Mouse (Mus musculus): ENCODE data around the gene Colgalt1. TPM values are rescaled to one million over a fixed set of nuclear protein-coding genes. Genes with fewer than 3 reads are reported as not detected.

Gene Colgalt1
- polyA plus RNA-seq, 1 experiment from 2014 or later: 68.0 TPM

DNA sequence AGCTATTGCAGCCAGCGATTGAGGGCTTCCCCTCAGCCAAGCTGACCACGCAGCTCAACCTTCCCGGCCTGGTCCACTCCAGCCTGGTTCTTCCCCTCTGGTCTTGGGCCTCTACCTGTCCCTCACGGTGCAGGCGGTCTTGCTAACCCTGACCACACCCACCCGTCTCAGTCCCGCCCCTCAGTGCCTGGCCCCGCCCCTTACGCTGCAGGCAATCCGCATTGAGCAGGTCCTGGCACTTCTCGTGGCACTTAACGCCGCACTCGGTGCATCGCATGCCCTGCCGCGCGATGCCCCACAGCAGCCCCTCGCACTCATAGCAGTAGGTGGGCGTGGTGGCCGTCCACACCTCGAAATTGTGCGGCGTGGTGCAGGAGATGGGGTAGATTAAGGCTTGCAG is 43.8 kb downstream of the Colgalt1 start:
- Histone ChIP-seq H3K36me3 (ENCODE audit: control insufficient read depth, insufficient read depth, low read length) (no peaks in the 10 kb centered on the region), H3K9me3 (ENCODE audit: control insufficient read depth, low read length) (no peaks in the 10 kb centered on the region), H3K27ac (ENCODE audit: low read length) (no peak overlapping the region), H3K4me3 (ENCODE audit: low read length) (peak overlapping the region; percentile 26; the same call in 1 of the 2 replicates), H3K4me1 (ENCODE audit: control insufficient read depth, insufficient read depth, low read length) (peaks cover 10% of the 10 kb centered on the region), H3K27me3 (replicated peaks; ENCODE audit: control insufficient read depth, insufficient read depth, low read length) (peaks cover 32% of the 10 kb centered on the region), H3K9ac (ENCODE audit: low read depth, low read length) (no peak overlapping the region), H3K4me2 (ENCODE audit: low read depth, low read length) (peak overlapping the region; percentile 49)
- 1% methylated on average over 24 of the region's 24 CpGs for WGBS
- peak; percentile 76 for ATAC-seq

DNA sequence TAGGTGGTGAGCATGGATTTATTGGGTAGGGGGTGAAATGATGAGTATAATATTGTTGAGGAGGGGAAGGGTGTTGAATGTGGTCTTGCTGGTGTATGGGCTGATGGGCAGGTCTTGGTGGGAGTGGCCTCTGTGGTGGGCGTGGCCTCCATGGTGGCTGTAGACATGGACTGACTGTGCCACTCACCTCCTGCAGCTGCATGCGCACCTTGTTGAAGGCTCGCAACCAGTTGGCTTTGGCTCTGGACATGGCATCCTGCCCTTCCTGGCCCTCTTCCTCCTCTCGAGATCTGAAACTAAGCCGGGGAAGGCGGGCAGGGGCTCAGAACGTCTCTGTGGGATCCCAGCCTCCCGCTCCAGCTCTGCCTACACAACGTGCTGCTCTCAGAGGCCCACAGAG is 47.0 kb downstream of the Colgalt1 start:
- 34% methylated on average over 9 of the region's 9 CpGs for WGBS
- Histone ChIP-seq H3K4me1 (ENCODE audit: control insufficient read depth, insufficient read depth, low read length) (peaks cover 12% of the 10 kb centered on the region), H3K9me3 (ENCODE audit: control insufficient read depth, low read length) (no peaks in the 10 kb centered on the region), H3K4me2 (ENCODE audit: low read depth, low read length) (no peak overlapping the region), H3K9ac (ENCODE audit: low read depth, low read length) (no peak overlapping the region; the same call in 1 of the 2 replicates), H3K27me3 (replicated peaks; ENCODE audit: control insufficient read depth, insufficient read depth, low read length) (peaks cover 39% of the 10 kb centered on the region), H3K36me3 (ENCODE audit: control insufficient read depth, insufficient read depth, low read length) (no peaks in the 10 kb centered on the region), H3K4me3 (ENCODE audit: low read length) (no peak overlapping the region), H3K27ac (ENCODE audit: low read length) (no peak overlapping the region)
- no peak for ATAC-seq

DNA sequence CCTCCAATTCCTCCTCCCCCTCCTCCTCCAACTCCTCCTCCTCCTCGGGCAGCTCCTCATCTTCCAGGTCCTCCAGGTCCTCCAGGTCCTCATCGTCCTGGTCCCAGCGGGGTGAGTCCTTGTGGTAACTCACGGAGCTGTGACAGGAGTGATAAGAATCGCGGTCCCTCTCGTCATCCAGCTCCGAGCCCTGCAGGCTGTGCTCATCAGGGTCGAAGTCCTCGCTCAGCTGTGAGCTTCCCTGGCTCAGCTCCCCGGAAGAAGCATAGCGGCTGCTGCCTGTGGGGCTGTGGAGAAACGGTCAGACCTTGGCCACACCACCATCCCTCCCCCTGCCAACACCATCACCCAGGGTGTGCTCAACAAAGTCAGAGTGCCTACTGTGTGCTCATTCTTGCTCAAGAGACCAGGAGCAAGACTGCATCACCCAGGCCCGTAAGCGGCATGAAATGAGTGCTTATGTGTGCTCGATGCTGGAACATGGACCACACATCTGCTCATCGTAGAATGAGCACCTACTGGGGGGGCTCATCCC is 47.8 kb downstream of the Colgalt1 start:
- H3K27me3 ChIP-seq (replicated peaks; ENCODE audit: control insufficient read depth, insufficient read depth, low read length): peaks cover 39% of the 10 kb centered on the region
- H3K36me3 ChIP-seq (ENCODE audit: control insufficient read depth, insufficient read depth, low read length): no peaks in the 10 kb centered on the region
- 24% methylated on average over 17 of the region's 17 CpGs for WGBS
- 0 out of 2 replicates have a peak overlapping the region, but pooled peaks have one; percentile 17 for H3K4me2 ChIP-seq (ENCODE audit: low read depth, low read length)
- H3K4me1 ChIP-seq (ENCODE audit: control insufficient read depth, insufficient read depth, low read length): peaks cover 12% of the 10 kb centered on the region
- peak; percentile 43 for ATAC-seq
- H3K4me3 ChIP-seq (ENCODE audit: low read length): no peak overlapping the region
- no peak overlapping the region for H3K9ac ChIP-seq (ENCODE audit: low read depth, low read length)
- no peaks in the 10 kb centered on the region for H3K9me3 ChIP-seq (ENCODE audit: control insufficient read depth, low read length)
- H3K27ac ChIP-seq (ENCODE audit: low read length): no peak overlapping the region

DNA sequence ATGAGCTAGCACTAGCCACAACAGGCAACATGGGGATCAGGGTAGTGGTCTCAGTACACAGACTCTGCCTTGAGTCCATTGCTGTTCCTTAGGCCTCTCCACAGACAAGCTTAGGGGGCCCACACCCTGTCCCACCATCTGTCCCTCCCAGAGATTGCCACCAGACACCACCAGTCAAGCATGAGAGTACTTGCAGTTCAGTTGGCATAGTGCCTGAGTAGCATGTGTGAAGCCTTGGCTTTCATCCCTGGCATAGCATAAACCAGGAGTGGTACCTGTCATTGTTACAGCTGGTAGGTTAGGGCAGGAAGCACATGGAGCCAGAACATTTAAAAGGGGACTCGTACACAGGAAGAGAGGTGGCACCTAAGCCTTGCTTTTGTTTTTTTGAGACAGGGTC is 49.0 kb downstream of the Colgalt1 start:
- no peak overlapping the region for H3K4me3 ChIP-seq (ENCODE audit: low read length)
- H3K27ac ChIP-seq (ENCODE audit: low read length): no peak overlapping the region
- 52% methylated on average over 1 of the region's 1 CpGs for WGBS
- ATAC-seq: no peak
- H3K36me3 ChIP-seq (ENCODE audit: control insufficient read depth, insufficient read depth, low read length): no peaks in the 10 kb centered on the region
- no peak overlapping the region for H3K9ac ChIP-seq (ENCODE audit: low read depth, low read length)
- no peaks in the 10 kb centered on the region for H3K9me3 ChIP-seq (ENCODE audit: control insufficient read depth, low read length)
- peaks cover 9% of the 10 kb centered on the region for H3K4me1 ChIP-seq (ENCODE audit: control insufficient read depth, insufficient read depth, low read length)
- H3K27me3 ChIP-seq (replicated peaks; ENCODE audit: control insufficient read depth, insufficient read depth, low read length): peaks cover 32% of the 10 kb centered on the region
- no peak overlapping the region for H3K4me2 ChIP-seq (ENCODE audit: low read depth, low read length)

DNA sequence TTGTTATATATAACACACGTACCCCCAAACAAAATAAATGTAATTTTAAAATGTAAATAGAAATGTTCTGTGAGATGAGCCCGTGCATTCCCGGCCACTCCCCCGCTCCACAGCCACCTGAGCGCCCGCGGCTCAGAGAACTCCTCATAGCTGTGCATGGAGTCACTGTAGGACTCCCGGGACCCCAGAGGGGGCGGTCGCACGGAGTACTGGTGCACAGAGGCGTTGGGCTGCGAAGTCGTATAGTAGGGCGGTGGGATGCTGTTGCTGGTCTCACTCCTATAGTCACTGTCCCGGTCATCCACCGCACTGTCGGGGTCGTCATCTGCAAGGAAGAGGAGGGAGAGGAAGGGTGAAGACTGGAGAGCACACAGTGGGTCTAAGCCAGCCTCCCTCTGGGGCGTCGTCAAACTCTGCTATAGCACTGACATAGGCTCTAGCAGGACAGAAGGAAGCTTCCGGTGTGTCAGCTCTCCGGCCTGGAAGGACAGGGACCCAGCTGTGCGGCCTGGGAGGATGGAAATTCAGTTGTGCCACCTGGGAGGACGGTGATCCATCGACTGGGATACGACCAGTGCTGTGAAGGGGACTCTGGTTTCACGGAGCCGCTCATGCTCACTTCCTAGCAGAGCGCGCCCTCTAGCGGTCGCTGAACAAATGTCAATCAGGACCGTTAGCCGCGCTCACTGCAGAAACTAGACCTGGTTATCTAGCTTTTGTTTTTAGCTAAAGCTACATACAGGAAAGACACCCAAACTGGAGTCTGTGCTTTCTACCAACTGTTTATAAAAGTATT is 49.7 kb downstream of the Colgalt1 start:
- Histone ChIP-seq H3K9ac (ENCODE audit: low read depth, low read length) (no peak overlapping the region), H3K27me3 (replicated peaks; ENCODE audit: control insufficient read depth, insufficient read depth, low read length) (peaks cover 25% of the 10 kb centered on the region), H3K27ac (ENCODE audit: low read length) (no peak overlapping the region), H3K4me3 (ENCODE audit: low read length) (no peak overlapping the region), H3K36me3 (ENCODE audit: control insufficient read depth, insufficient read depth, low read length) (no peaks in the 10 kb centered on the region), H3K4me1 (ENCODE audit: control insufficient read depth, insufficient read depth, low read length) (peaks cover 12% of the 10 kb centered on the region; the same call in 1 of the 2 replicates), H3K9me3 (ENCODE audit: control insufficient read depth, low read length) (no peaks in the 10 kb centered on the region), H3K4me2 (ENCODE audit: low read depth, low read length) (no peak overlapping the region)
- ATAC-seq: peak; percentile 40
- WGBS: 8% methylated on average over 36 of the region's 36 CpGs

DNA sequence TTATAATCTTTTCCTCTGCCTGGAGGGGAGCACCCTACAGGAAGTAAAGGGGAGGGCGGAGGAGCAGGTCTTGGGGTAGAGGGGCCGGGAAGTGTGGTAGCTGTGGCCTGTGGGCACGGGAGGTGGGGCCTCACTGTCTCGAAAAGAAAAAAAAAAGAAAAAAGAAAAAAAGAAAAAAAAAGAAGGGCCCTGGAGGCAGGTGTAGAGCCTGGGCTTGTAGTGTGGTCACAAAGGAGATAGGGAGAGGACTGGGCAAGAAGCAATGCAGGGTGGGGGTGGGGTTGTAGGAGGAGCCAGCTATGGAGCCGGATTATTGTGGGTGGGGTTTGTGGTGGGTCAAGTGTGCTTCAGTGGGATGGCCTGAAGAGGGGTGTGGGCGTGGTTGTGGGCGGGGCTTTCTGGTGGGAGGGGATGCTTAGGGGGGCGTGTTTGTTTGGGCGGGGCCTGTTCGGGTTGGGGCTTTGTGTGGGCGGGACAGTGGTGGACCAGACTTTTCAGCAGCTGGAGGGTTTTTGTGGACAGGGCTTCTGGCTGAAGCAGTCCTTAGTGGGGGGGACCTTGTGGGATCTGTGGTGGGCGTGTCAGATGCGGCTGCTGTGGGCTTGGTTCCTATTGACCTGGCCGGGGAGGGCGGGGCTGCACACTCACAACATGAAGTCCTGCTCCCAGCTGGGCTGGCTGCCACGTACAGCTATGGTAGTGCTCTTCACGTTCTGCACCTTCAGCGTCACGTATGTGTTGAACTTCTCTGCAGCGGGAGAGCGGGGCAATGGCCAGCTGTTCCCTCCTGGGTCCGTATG is 54.7 kb downstream of the Colgalt1 start:
- Histone ChIP-seq H3K4me1 (ENCODE audit: control insufficient read depth, insufficient read depth, low read length) (peaks cover 29% of the 10 kb centered on the region), H3K9ac (ENCODE audit: low read depth, low read length) (peak overlapping the region; percentile 19; the same call in 1 of the 2 replicates), H3K27me3 (replicated peaks; ENCODE audit: control insufficient read depth, insufficient read depth, low read length) (peaks cover 8% of the 10 kb centered on the region), H3K27ac (ENCODE audit: low read length) (no peak overlapping the region), H3K36me3 (ENCODE audit: control insufficient read depth, insufficient read depth, low read length) (no peaks in the 10 kb centered on the region), H3K9me3 (ENCODE audit: control insufficient read depth, low read length) (no peaks in the 10 kb centered on the region), H3K4me2 (ENCODE audit: low read depth, low read length) (peak overlapping the region; percentile 57), H3K4me3 (ENCODE audit: low read length) (peak overlapping the region; percentile 30)
- ATAC-seq: peak; percentile 74
- 5% methylated on average over 21 of the region's 22 CpGs for WGBS

DNA sequence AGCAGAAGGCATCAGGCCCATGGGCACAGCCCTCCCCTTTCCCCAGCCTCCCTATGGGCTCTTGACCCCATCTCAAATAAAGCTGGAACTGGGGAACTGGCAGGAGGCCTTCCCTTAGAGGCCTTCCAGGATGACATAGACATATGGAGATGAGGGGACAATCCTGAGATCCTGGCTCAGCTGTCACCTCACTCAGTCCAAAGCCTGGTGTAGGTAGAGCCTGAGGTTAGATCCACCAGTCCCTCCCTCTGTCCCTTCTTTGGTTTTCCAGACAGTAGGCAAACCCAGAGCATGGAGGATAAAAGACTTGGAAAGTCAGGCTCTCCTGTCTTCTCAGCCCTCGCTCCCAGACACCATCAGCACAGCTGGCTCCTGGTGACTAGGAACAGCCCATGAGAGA is 56.1 kb downstream of the Colgalt1 start:
- WGBS: 50% methylated on average over 1 of the region's 1 CpGs
- no peak overlapping the region for H3K4me2 ChIP-seq (ENCODE audit: low read depth, low read length)
- no peak for ATAC-seq
- peaks cover 37% of the 10 kb centered on the region for H3K4me1 ChIP-seq (ENCODE audit: control insufficient read depth, insufficient read depth, low read length)
- peaks cover 12% of the 10 kb centered on the region; the same call in 1 of the 2 replicates for H3K27me3 ChIP-seq (replicated peaks; ENCODE audit: control insufficient read depth, insufficient read depth, low read length)
- no peak overlapping the region for H3K4me3 ChIP-seq (ENCODE audit: low read length)
- no peaks in the 10 kb centered on the region for H3K36me3 ChIP-seq (ENCODE audit: control insufficient read depth, insufficient read depth, low read length)
- no peak overlapping the region for H3K9ac ChIP-seq (ENCODE audit: low read depth, low read length)
- H3K27ac ChIP-seq (ENCODE audit: low read length): no peak overlapping the region
- H3K9me3 ChIP-seq (ENCODE audit: control insufficient read depth, low read length): no peaks in the 10 kb centered on the region

DNA sequence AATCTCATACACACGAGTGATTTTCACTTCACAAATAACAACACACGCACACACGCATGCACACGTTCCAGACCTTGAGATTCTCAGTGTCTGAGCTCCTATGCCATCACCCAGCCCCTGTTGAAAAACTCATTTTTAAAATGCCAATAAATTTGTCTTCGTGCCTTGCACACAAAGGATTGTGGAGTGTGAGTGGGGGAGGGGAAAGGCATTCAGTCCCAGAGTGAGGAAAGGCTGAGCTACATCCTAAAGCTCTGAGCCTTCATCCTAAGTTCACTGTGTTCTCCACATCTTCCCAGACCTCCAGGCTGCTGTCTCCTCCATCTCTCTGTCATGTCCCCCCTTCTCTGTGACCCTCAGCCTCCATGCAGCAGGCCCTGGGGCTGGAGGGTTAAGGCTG is 56.5 kb downstream of the Colgalt1 start:
- peaks cover 40% of the 10 kb centered on the region for H3K4me1 ChIP-seq (ENCODE audit: control insufficient read depth, insufficient read depth, low read length)
- H3K36me3 ChIP-seq (ENCODE audit: control insufficient read depth, insufficient read depth, low read length): no peaks in the 10 kb centered on the region
- WGBS: 59% methylated on average over 5 of the region's 5 CpGs
- no peak overlapping the region for H3K4me2 ChIP-seq (ENCODE audit: low read depth, low read length)
- no peak overlapping the region for H3K9ac ChIP-seq (ENCODE audit: low read depth, low read length)
- no peak for ATAC-seq
- H3K27ac ChIP-seq (ENCODE audit: low read length): no peak overlapping the region
- H3K9me3 ChIP-seq (ENCODE audit: control insufficient read depth, low read length): no peaks in the 10 kb centered on the region
- H3K27me3 ChIP-seq (replicated peaks; ENCODE audit: control insufficient read depth, insufficient read depth, low read length): peaks cover 12% of the 10 kb centered on the region; the same call in 1 of the 2 replicates
- H3K4me3 ChIP-seq (ENCODE audit: low read length): no peak overlapping the region
